Mouse (Mus musculus) testis, adult 2 months (tissue): Measurements from ENCODE around the gene Frat1.

Experiments used
- CTCF ChIP-seq: fragments of 200-500 bp; IDR thresholded peaks from 2 replicates; pipeline ENCODE4 v1.5.1; 2012; ENCODE audit warnings: low read depth, mild to moderate bottlenecking, inconsistent platforms, low read length, moderate library complexity; ENCODE audit not compliant: control insufficient read depth, insufficient read depth, insufficient replicate concordance
- POLR2A ChIP-seq: fragments of 200-500 bp; IDR thresholded peaks from 2 replicates; pipeline ENCODE4 v1.6.1; 2012; ENCODE audit warnings: low read depth, mild to moderate bottlenecking, inconsistent platforms, low read length, moderate library complexity; ENCODE audit not compliant: control insufficient read depth

GRCm38 (mm10) chr19:41835816-41836215 is 6.0 kb downstream of the Frat1 start:
- TF ChIP-seq CTCF (no peak), POLR2A (no peak)
